Mouse (Mus musculus): ENCODE data around the gene 4931406P16Rik. TPM values are rescaled to one million over a fixed set of nuclear protein-coding genes. Genes with fewer than 3 reads are reported as not detected.

4931406P16Rik gene
- polyA plus RNA-seq, 1 experiment from 2014 or later: 13.9 TPM

- no peak for DNase-seq (ENCODE audit: low spot score)
Observed at GRCm38 (mm10) chr7:34312786-34313442, 437 bp downstream of the 4931406P16Rik start.

DNA sequence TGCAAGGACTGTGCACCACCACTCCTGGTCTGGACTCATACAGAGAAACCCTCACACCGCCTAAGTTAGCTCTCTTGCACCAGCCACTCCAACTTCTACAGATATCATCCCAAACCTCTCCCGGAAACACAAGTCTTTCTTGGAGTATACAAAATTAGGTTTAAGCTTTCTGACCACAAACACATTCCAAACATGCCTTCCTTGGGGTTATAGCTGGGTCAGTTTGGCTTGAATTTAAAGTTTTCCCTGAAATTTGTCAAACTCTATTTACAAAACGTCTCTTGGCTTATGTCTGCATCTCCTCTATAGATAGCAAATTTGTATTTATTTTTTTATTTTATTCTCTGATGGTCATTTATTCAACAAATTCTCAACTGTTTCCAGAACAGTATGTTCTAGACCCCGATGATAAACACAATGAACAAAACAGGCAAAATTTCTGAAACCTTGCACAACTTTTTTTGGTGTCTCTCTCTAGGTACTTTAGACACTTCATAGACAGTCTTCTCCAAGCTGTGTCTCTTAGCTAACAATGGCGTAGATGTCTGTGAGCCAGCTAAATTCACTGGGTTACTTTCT lies 4.1 kb downstream of the 4931406P16Rik start:
- DNase-seq (ENCODE audit: low spot score): no peak

DNA sequence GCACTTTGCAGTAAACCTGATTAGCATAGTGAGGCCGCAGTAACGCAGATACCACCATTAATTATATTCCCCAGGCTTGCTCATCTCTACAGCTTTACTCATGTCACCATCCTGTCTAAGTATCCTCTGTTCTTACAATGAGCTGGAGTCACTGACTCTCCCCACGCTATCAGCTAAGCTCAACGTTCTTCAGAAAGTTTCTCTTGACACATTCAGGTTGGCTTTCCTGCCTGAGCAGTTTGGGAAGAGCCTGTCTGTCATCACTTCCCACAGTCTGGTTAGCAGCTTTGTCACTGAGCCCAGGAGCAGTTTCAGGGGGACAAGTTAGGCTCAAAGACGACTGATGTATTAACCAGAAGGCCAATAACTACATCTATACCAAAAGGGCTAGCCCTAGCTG lies 4.8 kb downstream of the 4931406P16Rik start:
- no peak for DNase-seq (ENCODE audit: low spot score)

DNA sequence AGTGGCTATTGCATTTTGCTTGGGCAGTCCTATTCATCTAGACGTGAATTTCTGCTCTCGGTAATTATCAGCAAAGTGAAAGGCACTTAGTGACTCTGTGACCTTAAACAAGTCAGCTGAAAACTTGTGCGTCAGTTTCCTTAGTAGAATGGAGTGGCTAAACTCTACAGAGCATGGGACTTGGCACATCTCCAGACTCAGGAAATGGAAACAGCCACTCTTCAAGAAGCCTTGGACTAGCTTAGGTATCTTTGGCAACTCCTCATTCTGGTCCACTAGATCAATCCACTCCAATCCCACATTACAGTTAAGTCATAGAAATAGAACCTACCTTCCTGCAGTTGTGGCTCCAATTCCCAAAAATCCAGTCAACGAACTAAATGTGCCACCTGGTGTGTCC lies 7.9 kb downstream of the 4931406P16Rik start:
- no peak for DNase-seq (ENCODE audit: low spot score)

- DNase-seq (ENCODE audit: low spot score): no peak
Observed at GRCm38 (mm10) chr7:34302651-34303050, 10.7 kb downstream of the 4931406P16Rik start.

GRCm38 (mm10) chr7:34301952-34302351 lies 11.4 kb downstream of the 4931406P16Rik start:
- no peak for DNase-seq (ENCODE audit: low spot score)

GRCm38 (mm10) chr7:34298818-34299217 lies 14.5 kb downstream of the 4931406P16Rik start:
- no peak for DNase-seq (ENCODE audit: low spot score)

- DNase-seq (ENCODE audit: low spot score): no peak
Observed at GRCm38 (mm10) chr7:34296124-34296523, 17.2 kb downstream of the 4931406P16Rik start.

- DNase-seq (ENCODE audit: low spot score): no peak
Observed at GRCm38 (mm10) chr7:34292633-34293032, 20.7 kb downstream of the 4931406P16Rik start.

DNA sequence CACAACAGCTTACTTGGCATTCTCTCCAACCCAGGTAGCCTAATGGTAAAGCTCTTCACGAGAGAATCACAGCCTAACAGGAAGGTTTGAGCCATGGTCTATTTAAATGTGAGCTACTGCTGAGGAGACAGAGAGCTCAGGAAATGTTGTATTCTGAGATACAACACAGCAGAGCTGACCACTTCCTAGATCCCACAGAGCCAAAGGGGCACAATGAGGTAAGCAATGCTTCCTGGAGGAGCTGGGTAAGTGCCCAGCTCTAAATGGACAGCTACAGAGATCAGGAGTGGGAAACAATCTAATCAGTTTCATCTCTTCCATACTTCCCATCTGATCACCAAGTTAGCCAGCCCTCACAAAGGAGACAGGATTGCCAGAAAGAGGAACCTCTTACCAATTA lies 22.1 kb downstream of the 4931406P16Rik start:
- no peak for DNase-seq (ENCODE audit: low spot score)

- no peak for DNase-seq (ENCODE audit: low spot score)
Observed at GRCm38 (mm10) chr7:34290450-34291151, 22.8 kb downstream of the 4931406P16Rik start.

DNA sequence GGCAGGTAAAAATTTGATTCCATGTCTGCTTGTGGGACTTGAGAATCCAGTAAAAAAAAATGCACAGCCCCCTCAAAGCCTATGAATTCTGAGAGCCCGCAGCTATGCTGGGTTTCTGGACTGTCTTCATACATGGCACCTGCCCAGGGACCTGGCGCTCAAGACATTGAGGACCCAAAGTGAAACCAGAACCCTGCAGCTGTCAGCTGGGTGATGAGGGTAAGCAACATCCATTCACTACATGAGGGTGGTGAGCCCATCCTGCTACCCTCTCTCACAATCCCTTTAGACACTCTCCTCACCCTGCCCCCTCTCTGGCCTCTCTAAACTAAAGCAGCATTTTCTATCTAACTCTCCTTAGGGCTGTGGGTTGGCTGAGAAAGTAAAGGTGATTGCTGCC lies 35.7 kb downstream of the 4931406P16Rik start:
- no peak for DNase-seq (ENCODE audit: low spot score)

DNA sequence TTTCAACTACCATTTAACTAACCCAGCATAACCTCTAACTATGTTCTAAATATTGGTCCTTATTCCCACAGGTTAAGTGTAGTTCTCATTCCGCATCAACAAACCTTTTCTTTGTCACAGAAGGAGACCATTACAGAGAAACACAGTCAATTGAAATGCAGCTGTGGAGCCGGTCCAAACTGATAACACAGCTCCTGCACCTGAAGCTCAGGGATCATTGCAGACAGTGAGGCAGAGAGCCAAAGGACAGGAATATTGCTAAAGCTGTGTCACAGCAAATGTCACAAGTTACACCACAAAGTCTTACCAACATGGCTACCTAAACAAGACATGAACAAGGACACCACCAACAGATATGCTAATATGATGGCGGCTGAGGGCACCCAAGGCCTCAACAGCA lies 37.3 kb downstream of the 4931406P16Rik start:
- no peak for DNase-seq (ENCODE audit: low spot score)

GRCm38 (mm10) chr7:34272465-34272864 lies 40.9 kb downstream of the 4931406P16Rik start:
- no peak for DNase-seq (ENCODE audit: low spot score)

- DNase-seq (ENCODE audit: low spot score): no peak
Observed at GRCm38 (mm10) chr7:34268463-34268862, 44.9 kb downstream of the 4931406P16Rik start.

GRCm38 (mm10) chr7:34266421-34266820 lies 46.9 kb downstream of the 4931406P16Rik start:
- no peak for DNase-seq (ENCODE audit: low spot score)

GRCm38 (mm10) chr7:34265876-34266346 lies 47.4 kb downstream of the 4931406P16Rik start:
- DNase-seq (ENCODE audit: low spot score): peak; percentile 55

- no peak for DNase-seq (ENCODE audit: low spot score)
Observed at GRCm38 (mm10) chr7:34263437-34263836, 49.9 kb downstream of the 4931406P16Rik start.

GRCm38 (mm10) chr7:34258407-34258806 lies 54.9 kb downstream of the 4931406P16Rik start:
- DNase-seq (ENCODE audit: low spot score): no peak

- DNase-seq (ENCODE audit: low spot score): no peak
Observed at GRCm38 (mm10) chr7:34257279-34257678, 56.1 kb downstream of the 4931406P16Rik start.

GRCm38 (mm10) chr7:34255916-34256315 lies 57.4 kb downstream of the 4931406P16Rik start:
- DNase-seq (ENCODE audit: low spot score): no peak

DNA sequence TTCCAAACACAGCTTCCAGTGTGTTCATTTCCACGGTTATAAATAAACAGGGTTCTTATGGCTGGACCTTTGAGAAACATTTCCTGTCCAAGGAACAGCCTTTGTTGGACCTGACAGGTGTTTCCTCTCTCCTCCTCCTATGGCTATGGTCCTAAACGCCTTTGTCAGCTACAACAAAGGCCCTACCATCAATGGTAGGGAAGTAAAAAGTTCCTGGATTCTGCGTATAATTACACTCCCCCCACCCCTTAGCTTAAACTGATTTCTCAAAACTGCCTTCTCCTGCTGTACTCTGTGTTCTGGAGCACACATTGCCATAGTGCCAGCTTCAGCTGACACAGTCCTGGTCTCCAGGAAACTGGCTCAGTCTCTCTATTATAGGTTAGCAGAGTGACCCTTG lies 58.2 kb downstream of the 4931406P16Rik start:
- DNase-seq (ENCODE audit: low spot score): no peak

Data from thymus, postnatal 0 days (tissue).